Mouse (Mus musculus): ENCODE measurements around the gene Glra1. TPM values are rescaled to one million over a fixed set of nuclear protein-coding genes. Genes with fewer than 3 reads are reported as not detected.

Glra1 gene
- total RNA-seq, 1 experiment, result not detected

DNA sequence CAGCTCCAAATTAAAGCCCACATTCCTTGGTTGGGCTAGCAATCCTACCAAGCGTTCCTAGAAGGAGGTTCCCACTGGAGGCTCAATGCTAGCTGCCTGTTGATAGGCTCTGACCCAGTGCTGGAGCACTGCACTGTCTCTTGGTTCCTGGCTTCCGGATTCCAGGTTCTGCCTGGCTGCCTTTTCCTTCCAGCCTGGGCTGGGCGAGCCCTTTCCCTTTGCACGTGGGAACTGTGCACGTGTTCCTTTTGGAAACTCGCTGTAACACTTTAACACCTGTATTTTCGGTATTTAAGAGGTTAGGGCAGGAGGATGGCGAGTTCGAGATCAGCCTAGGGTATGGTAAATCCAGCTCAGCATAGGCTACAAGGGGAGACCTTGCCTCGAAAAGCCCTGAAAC is 140.0 kb downstream of the Glra1 start:
- peak; percentile 69 for DNase-seq (ENCODE audit: low read depth, low spot score)
- H3K4me3 ChIP-seq (ENCODE audit: insufficient read depth in 1 of 2, low read depth in 1 of 2, low read length in 2 of 2, poor library complexity in 1 of 2, severe bottlenecking in 1 of 2), result peak overlapping the region; percentile 74

DNA sequence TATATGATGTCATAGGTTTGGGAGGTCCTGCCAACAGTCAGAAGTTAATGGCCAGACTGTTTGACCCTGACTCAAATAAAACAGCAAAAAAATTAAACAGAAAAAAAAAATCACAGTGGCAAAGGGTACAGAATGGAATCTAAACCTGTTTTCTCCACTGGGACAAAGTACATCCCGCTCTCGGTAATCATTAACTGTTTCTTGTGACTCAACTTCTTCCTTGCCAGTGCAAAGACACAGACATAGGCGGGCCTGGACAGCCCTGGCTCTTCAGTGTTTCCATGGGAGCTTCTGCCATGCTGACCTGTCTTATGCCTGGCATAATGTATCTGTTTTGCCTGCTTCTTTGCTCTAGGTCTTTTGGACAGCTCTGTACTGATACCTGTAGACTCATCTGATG is 142.8 kb downstream of the Glra1 start:
- no peaks in the 10 kb centered on the region; a peak in 1 of 4 replicates for H3K4me1 ChIP-seq (ENCODE audit: control insufficient read depth in 2 of 2, insufficient read depth in 2 of 2, low read length in 2 of 2, poor library complexity in 1 of 2)
- H3K36me3 ChIP-seq (ENCODE audit: control insufficient read depth, insufficient read depth, low read length, poor library complexity, severe bottlenecking), result peaks cover 2% of the 10 kb centered on the region; the same call in 1 of the 2 replicates
- no peak overlapping the region for H3K27ac ChIP-seq (ENCODE audit: insufficient read depth, low read depth, low read length, poor library complexity, severe bottlenecking)
- in situ Hi-C loops (cut with MboI; ENCODE audit: low sequenced_read_pairs in 2 of 2, unreplicated experiment in 2 of 2), result no loop called here
- TF ChIP-seq ZNF384 (IDR thresholded peaks at IDR 0.05; ENCODE audit: low read depth, low read length) (no peak), ZC3H11A (IDR thresholded peaks at IDR 0.05; ENCODE audit: borderline replicate concordance, low read depth, low read length) (no peak), CHD2 (IDR thresholded peaks at IDR 0.05; ENCODE audit: low read depth, low read length) (no peak), MAFK (IDR thresholded peaks at IDR 0.05; ENCODE audit: insufficient read depth, low read depth, low read length) (no peak), HCFC1 (IDR thresholded peaks at IDR 0.05; ENCODE audit: borderline replicate concordance, insufficient read depth, low read length) (no peak)
- no peak overlapping the region for H3K9ac ChIP-seq (ENCODE audit: insufficient read depth, low read depth, low read length, poor library complexity, severe bottlenecking)
- no peak for DNase-seq (ENCODE audit: low read depth, low spot score)
- no peak overlapping the region for H3K4me3 ChIP-seq (ENCODE audit: insufficient read depth in 1 of 2, low read depth in 1 of 2, low read length in 2 of 2, poor library complexity in 1 of 2, severe bottlenecking in 1 of 2)
- no peaks in the 10 kb centered on the region for H3K9me3 ChIP-seq (ENCODE audit: control insufficient read depth, insufficient read depth, low read depth, low read length)

More for the DNA sequence above, 140.0 kb downstream of the Glra1 start:
- Histone ChIP-seq H3K9ac (ENCODE audit: insufficient read depth, low read depth, low read length, poor library complexity, severe bottlenecking) (peak overlapping the region; percentile 93), H3K27ac (ENCODE audit: insufficient read depth, low read depth, low read length, poor library complexity, severe bottlenecking) (peak overlapping the region; percentile 92), H3K36me3 (ENCODE audit: control insufficient read depth, insufficient read depth, low read length, poor library complexity, severe bottlenecking) (peaks cover 5% of the 10 kb centered on the region; the same call in 1 of the 2 replicates), H3K9me3 (ENCODE audit: control insufficient read depth, insufficient read depth, low read depth, low read length) (no peaks in the 10 kb centered on the region), H3K4me1 (ENCODE audit: control insufficient read depth in 2 of 2, insufficient read depth in 2 of 2, low read length in 2 of 2, poor library complexity in 1 of 2) (no peaks in the 10 kb centered on the region; a peak in 1 of 4 replicates)
- no peak for TF ChIP-seq ZNF384 (IDR thresholded peaks at IDR 0.05; ENCODE audit: low read depth, low read length)
- no peak for TF ChIP-seq ZC3H11A (IDR thresholded peaks at IDR 0.05; ENCODE audit: borderline replicate concordance, low read depth, low read length)
- TF ChIP-seq MAFK (IDR thresholded peaks at IDR 0.05; ENCODE audit: insufficient read depth, low read depth, low read length), result no peak
- no peak for TF ChIP-seq HCFC1 (IDR thresholded peaks at IDR 0.05; ENCODE audit: borderline replicate concordance, insufficient read depth, low read length)
- no peak for TF ChIP-seq CHD2 (IDR thresholded peaks at IDR 0.05; ENCODE audit: low read depth, low read length)
- in situ Hi-C loops (cut with MboI; ENCODE audit: low sequenced_read_pairs in 2 of 2, unreplicated experiment in 2 of 2), result no loop called here

DNA sequence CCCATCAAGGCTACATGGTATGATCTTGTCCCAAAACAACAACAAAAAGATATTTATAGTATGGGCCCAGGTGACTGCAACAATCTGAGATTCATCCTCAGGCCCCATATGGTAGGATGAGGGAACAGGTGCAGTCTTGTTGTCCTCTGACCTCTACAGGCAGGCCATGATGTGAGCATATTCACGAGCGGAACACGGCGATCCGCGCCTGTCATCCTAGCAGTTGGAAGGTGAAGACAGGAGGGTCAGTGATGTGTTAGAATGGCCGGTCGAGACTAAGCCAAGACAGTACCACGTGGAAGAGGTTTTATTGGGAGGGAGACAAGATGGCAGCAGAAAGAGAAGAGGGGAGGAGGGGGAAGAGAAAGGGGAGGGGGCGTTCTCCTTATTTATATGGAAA is 143.3 kb downstream of the Glra1 start:
- no peaks in the 10 kb centered on the region for H3K9me3 ChIP-seq (ENCODE audit: control insufficient read depth, insufficient read depth, low read depth, low read length)
- H3K36me3 ChIP-seq (ENCODE audit: control insufficient read depth, insufficient read depth, low read length, poor library complexity, severe bottlenecking), result no peaks in the 10 kb centered on the region
- DNase-seq (ENCODE audit: low read depth, low spot score), result no peak
- peaks cover 0 to 1% of the 10 kb centered on the region in 2 experiments; a peak in 3 of 4 replicates for H3K4me1 ChIP-seq (ENCODE audit: control insufficient read depth in 2 of 2, insufficient read depth in 2 of 2, low read length in 2 of 2, poor library complexity in 1 of 2)
- H3K9ac ChIP-seq (ENCODE audit: insufficient read depth, low read depth, low read length, poor library complexity, severe bottlenecking), result 0 out of 2 replicates have a peak overlapping the region, but pooled peaks have one; percentile 14
- no peak overlapping the region for H3K27ac ChIP-seq (ENCODE audit: insufficient read depth, low read depth, low read length, poor library complexity, severe bottlenecking)
- in situ Hi-C loops (cut with MboI; ENCODE audit: low sequenced_read_pairs in 2 of 2, unreplicated experiment in 2 of 2), result no loop called here
- no peak overlapping the region for H3K4me3 ChIP-seq (ENCODE audit: insufficient read depth in 1 of 2, low read depth in 1 of 2, low read length in 2 of 2, poor library complexity in 1 of 2, severe bottlenecking in 1 of 2)
- TF ChIP-seq ZC3H11A (IDR thresholded peaks at IDR 0.05; ENCODE audit: borderline replicate concordance, low read depth, low read length), result no peak
- no peak for TF ChIP-seq ZNF384 (IDR thresholded peaks at IDR 0.05; ENCODE audit: low read depth, low read length)
- no peak for TF ChIP-seq CHD2 (IDR thresholded peaks at IDR 0.05; ENCODE audit: low read depth, low read length)
- no peak for TF ChIP-seq MAFK (IDR thresholded peaks at IDR 0.05; ENCODE audit: insufficient read depth, low read depth, low read length)
- no peak for TF ChIP-seq HCFC1 (IDR thresholded peaks at IDR 0.05; ENCODE audit: borderline replicate concordance, insufficient read depth, low read length)

Other genes starting within 250 kb of the Glra1 start
- 411 and 485 TPM in 2 replicates for gene Sparc, start 185.0 kb downstream of the Glra1 start, total RNA-seq (2012; rRNA removed)
- gene Atox1, start 147.0 kb downstream of the Glra1 start, total RNA-seq (2012; rRNA removed), result 371 and 407 TPM in 2 replicates
- 178 and 189 TPM in 2 replicates for gene G3bp1, start 138.5 kb downstream of the Glra1 start, total RNA-seq (2012; rRNA removed)